In genomic region chr6:13069302-13070146, GRCm38 (mm10) we compare ENCODE assay signal across 8 mouse cellular contexts. TPM values are rescaled to one million over a fixed set of nuclear protein-coding genes. Genes with fewer than 3 reads are reported as not detected.
DNase-seq lines count a peak whose midpoint lies in the region; ATAC-seq lines count a peak whose summit lies in the region.

Gene Tmem106b, plus strand, starts transcription at chr6:13069759.

- DNase-seq in T-cell, adult 2 months (ENCODE audit: low spot score) = peak; percentile 95
- peak; percentile 95 to 96 for DNase-seq in cerebellum, postnatal 36 days
- DNase-seq in frontal cortex, postnatal 36 days (ENCODE audit: low spot score in 2 of 2) = peak; percentile 95 to 96
- DNase-seq in left cerebral cortex, adult 11 months (ENCODE audit: low spot score) = peak; percentile 94
- peak; percentile 97 for DNase-seq in lung, postnatal 4 days
- DNase-seq in retina, postnatal 7 days (ENCODE audit: low read depth, low spot score) = peak; percentile 95
- peak; percentile 93 for DNase-seq in urinary bladder, adult 2 months (ENCODE audit: low spot score)

- 4% methylated on average over 53 of the region's 61 CpGs for WGBS in hindbrain, embryonic 15.5 days

- peaks cover 20% of the 10 kb centered on the region for H3K36me3 ChIP-seq in hindbrain, embryonic 15.5 days

- ATAC-seq in hindbrain, embryonic 15.5 days (ENCODE audit: low FRiP score, low read depth) = peak; percentile 100

- peak within 1 kb of the TSS; percentile 98 for H3K4me3 ChIP-seq in hindbrain, embryonic 15.5 days

- peaks cover 12% of the 10 kb centered on the region for H3K4me1 ChIP-seq in hindbrain, embryonic 15.5 days (replicated peaks)

- no peaks in the 10 kb centered on the region for H3K9me3 ChIP-seq in hindbrain, embryonic 15.5 days

- no peaks in the 10 kb centered on the region for H3K27me3 ChIP-seq in hindbrain, embryonic 15.5 days

- H3K4me2 ChIP-seq in hindbrain, embryonic 15.5 days = peak within 1 kb of the TSS; percentile 75

- H3K9ac ChIP-seq in hindbrain, embryonic 15.5 days = peak within 1 kb of the TSS; percentile 96

- H3K27ac ChIP-seq in hindbrain, embryonic 15.5 days (replicated peaks) = peak within 1 kb of the TSS; percentile 90

RNA-seq across cellular contexts. Expression of gene Tmem106b, which starts in this region (rescaled TPM):
- polyA plus RNA-seq in hindbrain, embryonic 15.5 days (2015; fragmentation: Nextera tagmentation; extraction: Ambion mirVana) = 30.4 and 37.1 TPM in 2 replicates
- 38.4 and 51.5 TPM in 2 replicates for polyA plus RNA-seq in urinary bladder, adult 2 months (2012; rRNA removed)

Comparison
In these comparisons a context has a peak if more than half of its experiments do, and no peak if none do; other contexts are left out.
1. Peak in every context shown above with its lines: DNase-seq, ATAC-seq, H3K4me3 ChIP-seq and H3K27ac ChIP-seq.